Mouse (Mus musculus) stomach, postnatal 0 days (tissue): ENCODE results near the gene Cap1. TPM values are rescaled to one million over a fixed set of nuclear protein-coding genes. Genes with fewer than 3 reads are reported as not detected.
A peak's percentile ranks its signal among the peaks of the same experiment; 100 is the strongest.

Experiments used
- ATAC-seq: fragments of 200-750 bp; cut with Nextera tagmentation; 2 replicates; pipeline ENCODE4 v1.8.0; 2017; ENCODE audit not compliant: low FRiP score, low TSS enrichment
- DNase-seq: peaks from one replicate; pipeline ENCODE4 v3.0.0-alpha.2; 2016; ENCODE audit warnings: low spot score
- H3K27ac ChIP-seq: fragments of 300-500 bp; sonication (generic); replicated peaks from 2 replicates; pipeline ENCODE4 v1.5.1; 2014; ENCODE audit warnings: mild to moderate bottlenecking, control low read depth
- H3K27me3 ChIP-seq: fragments of 300-500 bp; sonication (generic); 2 replicates; pipeline ENCODE4 v1.6.1; 2014; ENCODE audit warnings: low read length; ENCODE audit not compliant: control insufficient read depth, insufficient read depth
- H3K36me3 ChIP-seq: fragments of 300-500 bp; sonication (generic); 2 replicates; pipeline ENCODE4 v1.6.1; 2014; ENCODE audit warnings: low read length, mixed read lengths; ENCODE audit not compliant: control insufficient read depth, insufficient read depth
- H3K4me1 ChIP-seq: fragments of 300-500 bp; sonication (generic); replicated peaks from 2 replicates; pipeline ENCODE4 v1.6.1; 2014; ENCODE audit warnings: antibody characterized with exemption; ENCODE audit not compliant: control insufficient read depth, insufficient read depth
- H3K4me2 ChIP-seq: fragments of 300-500 bp; sonication (generic); replicated peaks from 2 replicates; pipeline ENCODE4 v1.6.1; 2014; ENCODE audit warnings: low read depth, mild to moderate bottlenecking, control low read depth, moderate library complexity
- H3K4me3 ChIP-seq: fragments of 300-500 bp; sonication (generic); 2 replicates; pipeline ENCODE4 v1.5.1; 2014; ENCODE audit warnings: low read depth, low read length, control low read depth
- H3K9ac ChIP-seq: fragments of 300-500 bp; sonication (generic); 2 replicates; pipeline ENCODE4 v1.6.1; 2014; ENCODE audit warnings: mild to moderate bottlenecking, low read length, control low read depth, mixed read lengths
- H3K9me3 ChIP-seq: fragments of 300-500 bp; sonication (generic); 2 replicates; pipeline ENCODE4 v1.6.1; 2016; ENCODE audit warnings: low read length; ENCODE audit not compliant: control insufficient read depth
- CTCF ChIP-seq: IDR thresholded peaks from 2 replicates; pipeline ENCODE4 v1.5.1; 2016; ENCODE audit warnings: antibody characterized with exemption, low read depth, mild to moderate bottlenecking, moderate library complexity
- EP300 ChIP-seq: optimal IDR thresholded peaks from 2 replicates; pipeline ENCODE3; 2016; ENCODE audit warnings: antibody characterized with exemption
- WGBS: fragments of 180-500 bp; shearing (Covaris S2); extraction: QIAGEN DNeasy Blood & Tissue Kit; methylation state at CpG from one replicate; pipeline ENCODE4 v1.1.7; 2014; 5-methylcytosine and 5-hydroxymethylcytosine counted together
- polyA plus RNA-seq: library from polyadenylated mRNA; unstranded; fragments of >200 nt; fragmentation: Nextera tagmentation; extraction: Ambion mirVana; gene quantifications from 2 replicates; pipeline ENCODE4 v1.2.1, GENCODE M21; 2015

The Cap1 gene
- polyA plus RNA-seq, 1 experiment from 2014 or later: 56.2 TPM

DNA sequence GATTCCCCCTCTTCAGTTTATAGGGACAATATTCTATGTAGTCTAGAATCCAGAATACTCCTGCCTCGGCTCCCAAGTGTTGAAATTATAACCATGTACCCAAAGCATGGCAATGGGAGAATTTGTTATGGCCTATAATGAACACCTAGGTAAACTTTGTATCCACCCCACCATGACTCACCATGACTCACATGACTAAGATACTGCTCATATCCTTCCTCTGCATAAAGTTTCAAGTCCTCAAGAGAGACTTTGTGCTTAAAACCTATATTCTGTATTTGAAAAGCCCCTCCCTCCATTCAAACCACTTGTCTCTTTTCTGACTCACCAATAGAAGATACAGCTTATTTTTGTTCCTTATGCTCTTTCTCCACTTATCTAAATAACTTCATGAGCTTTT, 17.8 kb downstream of the Cap1 start:
- Histone ChIP-seq H3K4me1 (no peaks in the 10 kb centered on the region), H3K9me3 (no peaks in the 10 kb centered on the region), H3K9ac (no peak overlapping the region), H3K27me3 (no peaks in the 10 kb centered on the region), H3K36me3 (peaks cover 33% of the 10 kb centered on the region), H3K4me2 (no peak overlapping the region), H3K27ac (no peak overlapping the region), H3K4me3 (no peak overlapping the region)
- DNase-seq (no peak), ATAC-seq (0 out of 2 replicates have a peak, but pooled peaks have one; percentile 45)
- TF ChIP-seq CTCF: no peak
- WGBS: 77% methylated on average over 1 of the region's 1 CpGs

GRCm38 (mm10) chr4:122861836-122862235, 24.0 kb downstream of the Cap1 start:
- ATAC-seq (no peak), DNase-seq (no peak)
- 86% methylated on average over 4 of the region's 4 CpGs for WGBS
- Histone ChIP-seq H3K27me3 (no peaks in the 10 kb centered on the region), H3K4me3 (no peak overlapping the region), H3K36me3 (peaks cover 39% of the 10 kb centered on the region), H3K9ac (no peak overlapping the region), H3K9me3 (no peaks in the 10 kb centered on the region), H3K4me2 (no peak overlapping the region), H3K27ac (no peak overlapping the region), H3K4me1 (no peaks in the 10 kb centered on the region)
- no peak for TF ChIP-seq EP300
- TF ChIP-seq CTCF: no peak

GRCm38 (mm10) chr4:122859096-122859674, 26.7 kb downstream of the Cap1 start:
- TF ChIP-seq EP300: no peak
- TF ChIP-seq CTCF: no peak
- Histone ChIP-seq H3K4me2 (no peak overlapping the region), H3K4me3 (no peak overlapping the region), H3K9ac (no peak overlapping the region), H3K27ac (no peak overlapping the region), H3K36me3 (peaks cover 29% of the 10 kb centered on the region), H3K27me3 (no peaks in the 10 kb centered on the region), H3K9me3 (no peaks in the 10 kb centered on the region), H3K4me1 (no peaks in the 10 kb centered on the region)
- DNase-seq: no peak
- no peak for ATAC-seq
- 73% methylated on average over 6 of the region's 6 CpGs for WGBS

DNA sequence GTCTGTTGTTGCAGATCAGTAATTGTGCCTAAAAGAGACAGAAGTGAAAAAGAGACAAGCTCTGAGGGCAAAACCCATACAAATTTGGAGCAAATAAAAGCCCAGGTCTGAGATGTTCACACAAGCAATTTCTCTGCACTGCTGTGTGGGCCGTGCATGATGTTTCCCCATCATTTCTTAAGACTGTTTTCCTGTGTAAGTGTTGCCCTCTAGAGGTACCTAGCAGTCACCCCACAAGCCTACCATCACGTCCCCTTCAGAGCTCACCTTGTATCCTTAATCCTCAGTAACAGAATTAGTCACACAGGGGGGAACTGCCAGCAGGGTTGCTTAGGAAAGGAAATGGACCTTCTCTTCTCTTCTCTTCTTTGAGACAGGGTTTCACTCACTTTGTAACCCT, 27.9 kb downstream of the Cap1 start:
- Histone ChIP-seq H3K9me3 (no peaks in the 10 kb centered on the region), H3K4me2 (no peak overlapping the region), H3K9ac (no peak overlapping the region), H3K36me3 (peaks cover 25% of the 10 kb centered on the region), H3K27ac (no peak overlapping the region), H3K4me1 (no peaks in the 10 kb centered on the region), H3K4me3 (no peak overlapping the region), H3K27me3 (no peaks in the 10 kb centered on the region)
- DNase-seq (no peak), ATAC-seq (no peak)
- WGBS: 43% methylated on average over 2 of the region's 2 CpGs
- TF ChIP-seq EP300 (no peak), CTCF (peak; percentile 64)

- H3K36me3 ChIP-seq: peaks cover 16% of the 10 kb centered on the region
- no peak for DNase-seq
- ATAC-seq: no peak
- TF ChIP-seq CTCF (no peak), EP300 (no peak)
- no peaks in the 10 kb centered on the region for H3K9me3 ChIP-seq
- 89% methylated on average over 4 of the region's 4 CpGs for WGBS
- no peaks in the 10 kb centered on the region for H3K4me1 ChIP-seq
- no peak overlapping the region for H3K27ac ChIP-seq
- no peak overlapping the region for H3K4me2 ChIP-seq
- no peak overlapping the region for H3K4me3 ChIP-seq
- H3K27me3 ChIP-seq: no peaks in the 10 kb centered on the region
- H3K9ac ChIP-seq: no peak overlapping the region
Observed at GRCm38 (mm10) chr4:122854770-122855169, 31.1 kb downstream of the Cap1 start.

GRCm38 (mm10) chr4:122853691-122854090, 32.2 kb downstream of the Cap1 start:
- H3K27me3 ChIP-seq: no peaks in the 10 kb centered on the region
- H3K9ac ChIP-seq: no peak overlapping the region
- no peaks in the 10 kb centered on the region for H3K4me1 ChIP-seq
- no peak overlapping the region for H3K4me2 ChIP-seq
- no peak overlapping the region for H3K4me3 ChIP-seq
- DNase-seq (no peak), ATAC-seq (no peak)
- 0 out of 2 replicates have a peak overlapping the region, but pooled peaks have one; percentile 49 for H3K27ac ChIP-seq
- TF ChIP-seq EP300: no peak
- no peak for TF ChIP-seq CTCF
- WGBS: 54% methylated on average over 2 of the region's 2 CpGs
- H3K36me3 ChIP-seq: peaks cover 14% of the 10 kb centered on the region; the same call in 1 of the 2 replicates
- no peaks in the 10 kb centered on the region for H3K9me3 ChIP-seq
